10 mouse cellular contexts compared by ENCODE assay signal in genomic region chr15:81535881-81536351, GRCm38 (mm10). TPM values are rescaled to one million over a fixed set of nuclear protein-coding genes. Genes with fewer than 3 reads are reported as not detected.
DNase-seq lines count a peak whose midpoint lies in the region; ATAC-seq and TF ChIP-seq lines count a peak whose summit lies in the region.
"Had no signal": no experiment of that assay in that cellular context is flagged by ENCODE, and none has a peak within 500 bp of the region (broad histone marks: within the 10 kb centered on the region; RNA-seq: fewer than 3 reads in every experiment).

No protein-coding gene starts in this region.

- TF ChIP-seq CTCF in intestine, postnatal 0 days (IDR thresholded peaks at IDR 0.05; ENCODE audit: low read depth): no peak
- no peak for TF ChIP-seq CTCF in lung, adult 2 months (IDR thresholded peaks at IDR 0.05; ENCODE audit: insufficient read depth, low read length)

- H3K9ac ChIP-seq in ES-E14 (ENCODE audit: insufficient read depth, low read depth, low read length, poor library complexity, severe bottlenecking): no peak overlapping the region
- H3K9ac ChIP-seq in hindbrain, embryonic 16.5 days (ENCODE audit: low read depth, low read length): no peak overlapping the region
- no peak overlapping the region for H3K9ac ChIP-seq in midbrain, embryonic 15.5 days
- no peak overlapping the region for H3K9ac ChIP-seq in intestine, postnatal 0 days (ENCODE audit: low read depth, low read length)

- H3K27me3 ChIP-seq in hindbrain, embryonic 16.5 days (replicated peaks; ENCODE audit: control insufficient read depth, insufficient read depth, low read length): no peaks in the 10 kb centered on the region
- H3K27me3 ChIP-seq in midbrain, embryonic 15.5 days (replicated peaks): no peaks in the 10 kb centered on the region
- H3K27me3 ChIP-seq in intestine, postnatal 0 days (replicated peaks; ENCODE audit: control insufficient read depth, insufficient read depth, low read length): no peaks in the 10 kb centered on the region

- TF ChIP-seq POLR2A in lung, adult 2 months (IDR thresholded peaks at IDR 0.05; ENCODE audit: borderline replicate concordance, extremely low read depth, low read depth, low read length): no peak

- ATAC-seq in hindbrain, embryonic 16.5 days: no peak
- peak; percentile 66; the same call in 1 of the 2 replicates for ATAC-seq in midbrain, embryonic 15.5 days (replicated peaks)
- ATAC-seq in intestine, postnatal 0 days: no peak
- ATAC-seq: inflammation-experienced regulatory T-cells, adult 6 months had no signal

- in situ Hi-C loops in ES-E14 (cut with MboI; ENCODE audit: low sequenced_read_pairs in 2 of 2, unreplicated experiment in 2 of 2): no loop called here

- no peak overlapping the region for H3K27ac ChIP-seq in ES-E14 (ENCODE audit: insufficient read depth, low read depth, low read length, poor library complexity, severe bottlenecking)
- no peak overlapping the region; the same call in 1 of the 2 replicates for H3K27ac ChIP-seq in hindbrain, embryonic 16.5 days (ENCODE audit: low read depth, low read length)
- 0 out of 2 replicates have a peak overlapping the region, but pooled peaks have one; percentile 38 for H3K27ac ChIP-seq in midbrain, embryonic 15.5 days
- no peak overlapping the region for H3K27ac ChIP-seq in intestine, postnatal 0 days (ENCODE audit: low read depth, low read length)

- no peak for DNase-seq in ES-E14 (ENCODE audit: low read depth, low spot score)
- peak; percentile 56 for DNase-seq in embryo, embryonic 10.5 days (ENCODE audit: low spot score)
- no peak for DNase-seq in urinary bladder, postnatal 4 days (ENCODE audit: low spot score in 2 of 2)
- DNase-seq in lung, adult 2 months: no peak
- no peak for DNase-seq in heart, postnatal 4 days
- DNase-seq: lung, postnatal 14 days had no signal

- no peaks in the 10 kb centered on the region for H3K9me3 ChIP-seq in ES-E14 (ENCODE audit: control insufficient read depth, insufficient read depth, low read depth, low read length)
- no peaks in the 10 kb centered on the region for H3K9me3 ChIP-seq in hindbrain, embryonic 16.5 days (ENCODE audit: control insufficient read depth, low read length)
- H3K9me3 ChIP-seq in midbrain, embryonic 15.5 days: no peaks in the 10 kb centered on the region
- no peaks in the 10 kb centered on the region for H3K9me3 ChIP-seq in intestine, postnatal 0 days (ENCODE audit: control insufficient read depth)

- peak overlapping the region; percentile 35 for H3K4me2 ChIP-seq in hindbrain, embryonic 16.5 days (ENCODE audit: low read length)
- no peak overlapping the region for H3K4me2 ChIP-seq in midbrain, embryonic 15.5 days
- H3K4me2 ChIP-seq in intestine, postnatal 0 days (replicated peaks; ENCODE audit: low read depth): no peak overlapping the region

- H3K36me3 ChIP-seq in ES-E14 (ENCODE audit: control insufficient read depth, insufficient read depth, low read length, poor library complexity, severe bottlenecking): no peaks in the 10 kb centered on the region
- no peaks in the 10 kb centered on the region for H3K36me3 ChIP-seq in hindbrain, embryonic 16.5 days (ENCODE audit: control insufficient read depth, insufficient read depth, low read length)
- no peaks in the 10 kb centered on the region for H3K36me3 ChIP-seq in midbrain, embryonic 15.5 days (replicated peaks)
- H3K36me3 ChIP-seq in intestine, postnatal 0 days (ENCODE audit: control insufficient read depth, insufficient read depth): no peaks in the 10 kb centered on the region

- 10% methylated on average over 9 of the region's 9 CpGs for WGBS in hindbrain, embryonic 16.5 days
- 5% methylated on average over 9 of the region's 9 CpGs for WGBS in midbrain, embryonic 15.5 days
- WGBS in intestine, postnatal 0 days: 63% methylated on average over 9 of the region's 9 CpGs
- 41% methylated on average over 9 of the region's 9 CpGs for WGBS in lung, adult 2 months

- no peak overlapping the region for H3K4me3 ChIP-seq in ES-E14 (ENCODE audit: insufficient read depth in 1 of 2, low read depth in 1 of 2, low read length in 2 of 2, poor library complexity in 1 of 2, severe bottlenecking in 1 of 2)
- H3K4me3 ChIP-seq in hindbrain, embryonic 16.5 days (ENCODE audit: low read length): no peak overlapping the region
- no peak overlapping the region for H3K4me3 ChIP-seq in midbrain, embryonic 15.5 days
- H3K4me3 ChIP-seq in intestine, postnatal 0 days (ENCODE audit: low read depth, low read length): no peak overlapping the region
- no peak overlapping the region for H3K4me3 ChIP-seq in lung, adult 2 months (replicated peaks; ENCODE audit: extremely low read depth, low read depth, low read length)

- H3K4me1 ChIP-seq in ES-E14 (ENCODE audit: control insufficient read depth in 2 of 2, insufficient read depth in 2 of 2, low read length in 2 of 2, poor library complexity in 1 of 2): peaks cover 4 to 23% of the 10 kb centered on the region in 2 experiments; a peak in 3 of 4 replicates
- no peaks in the 10 kb centered on the region for H3K4me1 ChIP-seq in hindbrain, embryonic 16.5 days (ENCODE audit: control insufficient read depth, insufficient read depth, low read depth, low read length)
- H3K4me1 ChIP-seq in midbrain, embryonic 15.5 days: peaks cover 4% of the 10 kb centered on the region; the same call in 1 of the 2 replicates
- H3K4me1 ChIP-seq in intestine, postnatal 0 days (replicated peaks; ENCODE audit: control insufficient read depth, insufficient read depth, low read length): no peaks in the 10 kb centered on the region
- no peaks in the 10 kb centered on the region for H3K4me1 ChIP-seq in lung, adult 2 months (ENCODE audit: control insufficient read depth, insufficient read depth, low read length)

TF ChIP-seq in ES-E14, 5 proteins besides CTCF, POLR2A, EP300 and RAD21:
- no peak for TF ChIP-seq MAFK (IDR thresholded peaks at IDR 0.05; ENCODE audit: insufficient read depth, low read depth, low read length)
- peak; percentile 96 for TF ChIP-seq ZNF384 (IDR thresholded peaks at IDR 0.05; ENCODE audit: low read depth, low read length)

RNA-seq across cellular contexts. Expression of gene Ep300, which starts 49.2 kb away (rescaled TPM):
- total RNA-seq in ES-E14 (2012; rRNA removed): 48.5 and 58.4 TPM in 2 replicates
- polyA plus RNA-seq in hindbrain, embryonic 16.5 days (2015; fragmentation: Nextera tagmentation; extraction: Ambion mirVana): 17.3 and 21.4 TPM in 2 replicates
- polyA plus RNA-seq in midbrain, embryonic 15.5 days (2015; fragmentation: Nextera tagmentation; extraction: Ambion mirVana): 22.7 and 25.7 TPM in 2 replicates
- 8.9 and 10.0 TPM in 2 replicates for polyA plus RNA-seq in intestine, postnatal 0 days (2015; fragmentation: Nextera tagmentation; extraction: Ambion mirVana)
- polyA plus RNA-seq in lung, adult 2 months (2012; rRNA removed): 26.4 and 32.4 TPM in 2 replicates
- total RNA-seq in heart, postnatal 4 days (2021): 10 to 100 TPM; 41.8 to 47.7 TPM
